Mouse (Mus musculus): ENCODE measurements at regions not wholly inside any gene's neighbourhood (a gene's known extent, or its start where the extent isn't known, plus 50 kb on each side); places are given as distances from the start of the nearest gene placed in this dataset.

GRCm38 (mm10) chr16:75304743-75305142, 281.1 kb downstream of the Lipi start:
- DNase-seq (ENCODE audit: low spot score in 2 of 2), result no peak

GRCm38 (mm10) chr16:75297416-75297815, 288.4 kb downstream of the Lipi start:
- DNase-seq (ENCODE audit: low spot score in 2 of 2), result no peak

GRCm38 (mm10) chr16:75292736-75293428, 293.0 kb downstream of the Lipi start:
- no peak for DNase-seq (ENCODE audit: low spot score in 2 of 2)

GRCm38 (mm10) chr16:75291194-75291593, 294.7 kb downstream of the Lipi start:
- no peak for DNase-seq (ENCODE audit: low spot score in 2 of 2)

- DNase-seq (ENCODE audit: low spot score in 2 of 2), result no peak
These were observed 298.7 kb downstream of the Lipi start for GRCm38 (mm10) chr16:75287150-75287549.

- no peak for DNase-seq (ENCODE audit: low spot score in 2 of 2)
These were observed 300.1 kb downstream of the Lipi start for GRCm38 (mm10) chr16:75285811-75286210.

GRCm38 (mm10) chr16:75263903-75264302, 322.0 kb downstream of the Lipi start:
- DNase-seq (ENCODE audit: low spot score in 2 of 2), result no peak

- DNase-seq (ENCODE audit: low spot score in 2 of 2), result no peak
These were observed 330.9 kb downstream of the Lipi start for GRCm38 (mm10) chr16:75254981-75255380.

- no peak for DNase-seq (ENCODE audit: low spot score in 2 of 2)
These were observed 336.7 kb downstream of the Lipi start for GRCm38 (mm10) chr16:75249170-75249569.

GRCm38 (mm10) chr16:75240383-75240782, 345.5 kb downstream of the Lipi start:
- DNase-seq (ENCODE audit: low spot score in 2 of 2), result no peak

GRCm38 (mm10) chr16:75232133-75232532, 353.7 kb downstream of the Lipi start:
- DNase-seq (ENCODE audit: low spot score in 2 of 2), result no peak

- no peak for DNase-seq (ENCODE audit: low spot score in 2 of 2)
These were observed 392.5 kb downstream of the Lipi start for GRCm38 (mm10) chr16:75193404-75193803.

- no peak for DNase-seq (ENCODE audit: low spot score in 2 of 2)
These were observed 395.5 kb downstream of the Lipi start for GRCm38 (mm10) chr16:75190316-75190715.

- no peak for DNase-seq (ENCODE audit: low spot score in 2 of 2)
These were observed 419.8 kb downstream of the Lipi start for GRCm38 (mm10) chr16:75166040-75166439.

- DNase-seq (ENCODE audit: low spot score in 2 of 2), result no peak
These were observed 420.7 kb downstream of the Lipi start for GRCm38 (mm10) chr16:75164969-75165726.

GRCm38 (mm10) chr16:75159740-75160139, 426.1 kb downstream of the Lipi start:
- DNase-seq (ENCODE audit: low spot score in 2 of 2), result no peak

- no peak for DNase-seq (ENCODE audit: low spot score in 2 of 2)
These were observed 430.3 kb downstream of the Lipi start for GRCm38 (mm10) chr16:75155441-75156038.
